ENCODE assay signal across 8 mouse cellular contexts in the genomic region with DNA sequence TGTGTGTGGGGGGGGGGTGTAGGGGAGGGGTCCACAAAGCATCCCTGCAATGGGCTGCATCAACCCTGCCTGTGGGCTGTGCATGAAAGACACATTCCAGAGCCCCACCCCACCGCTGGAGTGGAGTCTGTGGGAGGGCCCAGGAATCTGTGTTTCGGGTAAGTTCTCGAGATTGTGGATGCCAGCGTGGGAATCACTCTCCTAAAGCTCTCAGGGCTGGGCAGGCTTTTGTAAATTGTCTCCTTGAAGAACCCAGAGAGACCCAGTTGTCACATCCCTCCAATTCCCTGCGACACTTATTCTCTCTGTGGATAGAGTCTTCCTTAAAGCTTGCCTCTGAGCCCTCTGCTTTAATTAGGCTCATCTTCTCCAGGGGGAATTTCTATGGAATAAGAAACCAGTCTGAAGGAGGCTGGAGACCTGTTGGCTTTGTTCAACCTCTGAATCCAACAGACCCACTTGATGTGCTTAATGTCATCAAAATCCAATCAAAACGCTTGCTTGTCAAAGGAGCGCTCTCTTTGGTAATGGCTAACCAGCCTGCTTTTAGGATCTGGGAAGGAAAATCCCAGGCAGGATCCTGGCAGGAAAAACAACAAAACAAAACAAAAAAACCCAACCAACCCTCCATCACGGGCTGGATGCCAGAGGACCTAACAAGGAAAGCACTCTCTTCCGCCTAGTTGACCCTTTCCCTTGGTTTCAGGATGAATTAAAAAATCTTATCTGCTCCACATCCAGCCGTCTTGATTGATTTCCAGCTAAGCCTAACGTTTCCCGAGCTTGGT.
DNase-seq lines count a peak whose midpoint lies in the region; ATAC-seq and TF ChIP-seq lines count a peak whose summit lies in the region.

No protein-coding gene starts in this region.

- 37% methylated on average over 12 of the region's 12 CpGs for WGBS in embryonic facial prominence, embryonic 10.5 days
- 26% methylated on average over 12 of the region's 12 CpGs for WGBS in heart, embryonic 14.5 days
- 49% methylated on average over 12 of the region's 12 CpGs for WGBS in liver, postnatal 0 days (ENCODE audit: insufficient replicate concordance)
- 70% methylated on average over 12 of the region's 12 CpGs for WGBS in small intestine, adult 2 months

- TF ChIP-seq POLR2A in small intestine, adult 2 months (IDR thresholded peaks at IDR 0.05; ENCODE audit: low read depth, low read length), result no peak

- peaks cover 20% of the 10 kb centered on the region for H3K27me3 ChIP-seq in embryonic facial prominence, embryonic 10.5 days (replicated peaks; ENCODE audit: low read depth, poor library complexity, severe bottlenecking)
- H3K27me3 ChIP-seq in heart, embryonic 14.5 days (ENCODE audit: control insufficient read depth, insufficient read depth, low read length), result no peaks in the 10 kb centered on the region
- peaks cover 9% of the 10 kb centered on the region; the same call in 1 of the 2 replicates for H3K27me3 ChIP-seq in liver, postnatal 0 days (ENCODE audit: insufficient read depth, low read length)
- H3K27me3 ChIP-seq in small intestine, adult 2 months (ENCODE audit: control insufficient read depth, insufficient read depth, low read length), result no peaks in the 10 kb centered on the region

- peak overlapping the region; percentile 88 for H3K4me2 ChIP-seq in heart, embryonic 14.5 days (ENCODE audit: low read length)
- peak overlapping the region; percentile 89 for H3K4me2 ChIP-seq in liver, postnatal 0 days (ENCODE audit: low read depth, low read length)

- no peaks in the 10 kb centered on the region for H3K36me3 ChIP-seq in embryonic facial prominence, embryonic 10.5 days (replicated peaks)
- no peaks in the 10 kb centered on the region for H3K36me3 ChIP-seq in heart, embryonic 14.5 days (ENCODE audit: control insufficient read depth, insufficient read depth, low read length)
- no peaks in the 10 kb centered on the region for H3K36me3 ChIP-seq in liver, postnatal 0 days (replicated peaks; ENCODE audit: insufficient read depth, low read length)
- H3K36me3 ChIP-seq in small intestine, adult 2 months (ENCODE audit: control insufficient read depth, insufficient read depth, low read length), result no peaks in the 10 kb centered on the region

- TF ChIP-seq EP300 in liver, postnatal 0 days (IDR thresholded peaks at IDR 0.05; ENCODE audit: low read depth), result no peak

- H3K4me3 ChIP-seq in embryonic facial prominence, embryonic 10.5 days, result peak overlapping the region; percentile 70
- H3K4me3 ChIP-seq in heart, embryonic 14.5 days (ENCODE audit: control insufficient read depth in 1 of 2, insufficient read depth in 1 of 2, low read depth in 1 of 2, low read length in 2 of 2), result peak overlapping the region; percentile 62 to 65
- H3K4me3 ChIP-seq in liver, postnatal 0 days (ENCODE audit: low read depth, low read length), result peak overlapping the region; percentile 9; the same call in 1 of the 2 replicates
- 0 out of 2 replicates have a peak overlapping the region, but pooled peaks have one; percentile 64 for H3K4me3 ChIP-seq in small intestine, adult 2 months (ENCODE audit: low read depth, low read length)

- no peak for ATAC-seq in heart, embryonic 14.5 days (ENCODE audit: insufficient number of reproducible peaks, insufficient read depth, low FRiP score, low read depth)
- no peak for ATAC-seq in liver, postnatal 0 days

- peak overlapping the region; percentile 80 for H3K9ac ChIP-seq in heart, embryonic 14.5 days (ENCODE audit: low read length)
- H3K9ac ChIP-seq in liver, postnatal 0 days (replicated peaks), result no peak overlapping the region

- peak overlapping the region; percentile 85 for H3K27ac ChIP-seq in embryonic facial prominence, embryonic 10.5 days (replicated peaks)
- peak overlapping the region; percentile 61 to 70 for H3K27ac ChIP-seq in heart, embryonic 14.5 days (replicated peaks in 1 of 2; ENCODE audit: control insufficient read depth in 1 of 2, insufficient read depth in 1 of 2, low read depth in 2 of 2, low read length in 2 of 2)
- no peak overlapping the region for H3K27ac ChIP-seq in liver, postnatal 0 days (ENCODE audit: low read depth)
- H3K27ac ChIP-seq in small intestine, adult 2 months (ENCODE audit: insufficient read depth, low read depth, low read length), result no peak overlapping the region

- no peaks in the 10 kb centered on the region for H3K9me3 ChIP-seq in embryonic facial prominence, embryonic 10.5 days
- no peaks in the 10 kb centered on the region for H3K9me3 ChIP-seq in heart, embryonic 14.5 days (ENCODE audit: control insufficient read depth, low read length)
- H3K9me3 ChIP-seq in liver, postnatal 0 days (ENCODE audit: low read length), result no peaks in the 10 kb centered on the region

- H3K4me1 ChIP-seq in embryonic facial prominence, embryonic 10.5 days, result peaks cover 45% of the 10 kb centered on the region
- peaks cover 36 to 45% of the 10 kb centered on the region in 2 experiments for H3K4me1 ChIP-seq in heart, embryonic 14.5 days (ENCODE audit: control insufficient read depth in 2 of 2, insufficient read depth in 2 of 2, low read length in 2 of 2)
- H3K4me1 ChIP-seq in liver, postnatal 0 days (ENCODE audit: insufficient read depth), result peaks cover 52% of the 10 kb centered on the region
- peaks cover 6% of the 10 kb centered on the region for H3K4me1 ChIP-seq in small intestine, adult 2 months (ENCODE audit: control insufficient read depth, insufficient read depth, insufficient read length, low read length)

- TF ChIP-seq CTCF in liver, postnatal 0 days (IDR thresholded peaks at IDR 0.05; ENCODE audit: low read depth), result no peak
- TF ChIP-seq CTCF in small intestine, adult 2 months (IDR thresholded peaks at IDR 0.05; ENCODE audit: extremely low read depth, insufficient read length, insufficient replicate concordance, low read depth, low read length), result no peak

- DNase-seq in NIH3T3 (ENCODE audit: low read depth), result peak; percentile 51
- DNase-seq in embryonic facial prominence, embryonic 10.5 days (ENCODE audit: low spot score), result peak; percentile 54
- peak; percentile 78 for DNase-seq in kidney, postnatal 10 days
- DNase-seq in liver, postnatal 0 days, result no peak
- DNase-seq in cerebellum, adult 11 months, result no peak
- no peak for DNase-seq in adipocyte (ENCODE audit: low spot score)

Comparison
In these comparisons a context has a peak if more than half of its experiments do, and no peak if none do; other contexts are left out.
1. DNase-seq: peak in NIH3T3 (single experiment), embryonic facial prominence, embryonic 10.5 days (single experiment) and kidney, postnatal 10 days (single experiment); none in liver, postnatal 0 days (single experiment), cerebellum, adult 11 months (single experiment) and adipocyte (single experiment).
2. H3K27ac ChIP-seq: peak in embryonic facial prominence, embryonic 10.5 days (single experiment) and heart, embryonic 14.5 days (2 of 2); none in liver, postnatal 0 days (single experiment) and small intestine, adult 2 months (single experiment).
3. H3K4me3 ChIP-seq: peak in every context shown above with its lines; median percentile 70 in embryonic facial prominence, embryonic 10.5 days; 64 in small intestine, adult 2 months; 64 in heart, embryonic 14.5 days; 9 in liver, postnatal 0 days.